Mouse (Mus musculus): ENCODE results near the gene Smoc1.

- TF ChIP-seq CTCF (conservative IDR thresholded peaks at IDR 0.05; ENCODE audit: low read length) (no peak), NANOG (IDR thresholded peaks at IDR 0.05; ENCODE audit: borderline replicate concordance, low read length) (no peak), POU5F1 (IDR thresholded peaks at IDR 0.05; ENCODE audit: borderline replicate concordance, low read length) (no peak)
Observed at GRCm38 (mm10) chr12:81128693-81129092, 102.1 kb downstream of the Smoc1 start.

Measured in E14TG2a.4 (cell line).